Mouse (Mus musculus) spleen, adult 2 months (tissue): ENCODE measurements at regions not wholly inside any gene's neighbourhood (a gene's known extent, or its start where the extent isn't known, plus 50 kb on each side); places are given as distances from the start of the nearest gene placed in this dataset.

Experiments used
- CTCF ChIP-seq: fragments of 200-500 bp; IDR thresholded peaks from 2 replicates; pipeline ENCODE4 v1.5.1; 2011; ENCODE audit warnings: mild to moderate bottlenecking, inconsistent platforms; ENCODE audit not compliant: insufficient read depth, insufficient read length, insufficient replicate concordance; ENCODE audit errors: extremely low read depth
- POLR2A ChIP-seq: fragments of 200-500 bp; IDR thresholded peaks from 2 replicates; pipeline ENCODE4 v1.6.1; 2011; ENCODE audit warnings: low read depth, low read length, inconsistent platforms

DNA sequence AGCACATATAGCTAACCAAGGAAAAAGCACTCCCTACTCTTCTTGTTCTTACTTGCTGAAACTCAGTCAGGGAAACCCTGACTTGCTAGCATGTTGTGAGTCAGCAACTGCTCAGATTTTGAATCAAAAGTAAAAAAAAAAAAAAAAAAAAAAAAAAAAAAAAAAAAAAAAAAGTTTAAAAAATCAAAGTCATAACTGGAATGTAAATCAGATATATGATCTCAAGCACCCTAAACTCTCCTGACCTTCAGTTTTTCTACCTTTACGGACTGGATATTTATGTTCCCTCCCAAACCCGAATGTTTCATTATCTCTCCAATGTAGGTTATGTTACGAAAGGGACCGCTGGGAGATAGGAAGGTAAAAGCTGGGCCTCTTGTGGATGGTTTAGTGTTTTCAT lies 77.0 kb downstream of the Lmo4 start:
- TF ChIP-seq CTCF, result no peak
- TF ChIP-seq POLR2A, result no peak
